In genomic region chr6:85397165-85397564, GRCm38 (mm10) we compare ENCODE assay signal across 9 mouse cellular contexts. TPM values are rescaled to one million over a fixed set of nuclear protein-coding genes. Genes with fewer than 3 reads are reported as not detected.
DNase-seq lines count a peak whose midpoint lies in the region; ATAC-seq and TF ChIP-seq lines count a peak whose summit lies in the region.
"Had no signal": no experiment of that assay in that cellular context is flagged by ENCODE, and none has a peak within 500 bp of the region (broad histone marks: within the 10 kb centered on the region; RNA-seq: fewer than 3 reads in every experiment).

No protein-coding gene starts in this region.

- H3K36me3 ChIP-seq in forebrain, embryonic 14.5 days (ENCODE audit: control insufficient read depth, insufficient read depth, low read length), result no peaks in the 10 kb centered on the region
- no peaks in the 10 kb centered on the region for H3K36me3 ChIP-seq in forebrain, embryonic 13.5 days (ENCODE audit: poor library complexity, severe bottlenecking)
- no peaks in the 10 kb centered on the region for H3K36me3 ChIP-seq in midbrain, postnatal 0 days (ENCODE audit: insufficient read depth, low read length)
- no peaks in the 10 kb centered on the region for H3K36me3 ChIP-seq in midbrain, embryonic 15.5 days (replicated peaks)

- no peak for ATAC-seq in forebrain, embryonic 14.5 days
- ATAC-seq in forebrain, embryonic 13.5 days, result no peak
- no peak for ATAC-seq in midbrain, postnatal 0 days (ENCODE audit: low FRiP score)
- no peak for ATAC-seq in midbrain, embryonic 15.5 days (replicated peaks)

- DNase-seq in forebrain, embryonic 14.5 days (ENCODE audit: low spot score), result peak; percentile 21
- no peak for DNase-seq in midbrain, postnatal 0 days (ENCODE audit: low spot score)
- peak; percentile 69 for DNase-seq in adrenal gland, postnatal 10 days
- DNase-seq in kidney, postnatal 4 days, result peak; percentile 67 to 70
- DNase-seq in right cerebral cortex, postnatal 25 days, result peak; percentile 31
- DNase-seq in neural tube, embryonic 10.5 days (ENCODE audit: extremely low spot score, low spot score), result no peak

- no peaks in the 10 kb centered on the region for H3K27me3 ChIP-seq in forebrain, embryonic 14.5 days (replicated peaks; ENCODE audit: control insufficient read depth, insufficient read depth, low read length)
- no peaks in the 10 kb centered on the region for H3K27me3 ChIP-seq in forebrain, embryonic 13.5 days
- H3K27me3 ChIP-seq in midbrain, postnatal 0 days (ENCODE audit: insufficient read depth, low read length), result no peaks in the 10 kb centered on the region
- H3K27me3 ChIP-seq in midbrain, embryonic 15.5 days (replicated peaks), result no peaks in the 10 kb centered on the region

- H3K9me3 ChIP-seq in forebrain, embryonic 14.5 days (replicated peaks; ENCODE audit: control insufficient read depth, low read length), result no peaks in the 10 kb centered on the region
- 0 out of 2 replicates have a peak, but pooled peaks cover 3% of the 10 kb centered on the region for H3K9me3 ChIP-seq in forebrain, embryonic 13.5 days (replicated peaks)
- H3K9me3 ChIP-seq in midbrain, postnatal 0 days (ENCODE audit: low read length), result no peaks in the 10 kb centered on the region
- no peaks in the 10 kb centered on the region for H3K9me3 ChIP-seq in midbrain, embryonic 15.5 days

- no peak overlapping the region for H3K9ac ChIP-seq in forebrain, embryonic 14.5 days (ENCODE audit: low read length)
- H3K9ac ChIP-seq in forebrain, embryonic 13.5 days, result no peak overlapping the region
- H3K9ac ChIP-seq in midbrain, postnatal 0 days (replicated peaks; ENCODE audit: low read length, poor library complexity, severe bottlenecking), result no peak overlapping the region
- no peak overlapping the region for H3K9ac ChIP-seq in midbrain, embryonic 15.5 days

- no peak overlapping the region for H3K4me3 ChIP-seq in forebrain, embryonic 14.5 days (ENCODE audit: low read depth, low read length)
- H3K4me3 ChIP-seq in forebrain, embryonic 13.5 days, result no peak overlapping the region
- no peak overlapping the region for H3K4me3 ChIP-seq in midbrain, postnatal 0 days (ENCODE audit: low read depth, low read length)
- H3K4me3 ChIP-seq in midbrain, embryonic 15.5 days, result no peak overlapping the region

- WGBS in forebrain, embryonic 14.5 days, result 10% methylated on average over 1 of the region's 1 CpGs
- 35% methylated on average over 1 of the region's 1 CpGs for WGBS in forebrain, embryonic 13.5 days
- WGBS in midbrain, postnatal 0 days, result 44% methylated on average over 1 of the region's 1 CpGs
- 23% methylated on average over 1 of the region's 1 CpGs for WGBS in midbrain, embryonic 15.5 days

- no peak overlapping the region for H3K27ac ChIP-seq in forebrain, embryonic 14.5 days (ENCODE audit: low read depth, low read length)
- H3K27ac ChIP-seq in forebrain, embryonic 13.5 days, result no peak overlapping the region
- no peak overlapping the region for H3K27ac ChIP-seq in midbrain, postnatal 0 days (ENCODE audit: low read depth, low read length)
- H3K27ac ChIP-seq in midbrain, embryonic 15.5 days, result no peak overlapping the region

- TF ChIP-seq CTCF in midbrain, postnatal 0 days (IDR thresholded peaks at IDR 0.05), result peak; percentile 57

- H3K4me2 ChIP-seq in forebrain, embryonic 14.5 days (ENCODE audit: low read length), result no peak overlapping the region
- H3K4me2 ChIP-seq in forebrain, embryonic 13.5 days, result no peak overlapping the region
- no peak overlapping the region for H3K4me2 ChIP-seq in midbrain, postnatal 0 days (ENCODE audit: low read depth, low read length, poor library complexity, severe bottlenecking)
- H3K4me2 ChIP-seq in midbrain, embryonic 15.5 days, result no peak overlapping the region

- no peaks in the 10 kb centered on the region for H3K4me1 ChIP-seq in forebrain, embryonic 14.5 days (ENCODE audit: control insufficient read depth, insufficient read depth, low read length)
- peaks cover 9% of the 10 kb centered on the region for H3K4me1 ChIP-seq in forebrain, embryonic 13.5 days
- no peaks in the 10 kb centered on the region for H3K4me1 ChIP-seq in midbrain, postnatal 0 days (ENCODE audit: insufficient read depth, low read length)
- no peaks in the 10 kb centered on the region for H3K4me1 ChIP-seq in midbrain, embryonic 15.5 days

RNA-seq across cellular contexts. Expression of gene Rab11fip5, which starts 22.7 kb away (rescaled TPM):
- 9.2 and 12.7 TPM in 2 replicates for polyA plus RNA-seq in forebrain, embryonic 14.5 days (2014; fragmentation: Nextera tagmentation; extraction: Ambion mirVana)
- 7.1 and 8.5 TPM in 2 replicates for polyA plus RNA-seq in forebrain, embryonic 13.5 days (2015; fragmentation: Nextera tagmentation; extraction: Ambion mirVana)
- total RNA-seq in midbrain, postnatal 0 days (2014; rRNA removed), result 52.9 and 65.5 TPM in 2 replicates
- 24.3 and 27.2 TPM in 2 replicates for polyA plus RNA-seq in midbrain, postnatal 0 days (2015; fragmentation: Nextera tagmentation; extraction: Ambion mirVana)
- polyA plus RNA-seq in midbrain, embryonic 15.5 days (2015; fragmentation: Nextera tagmentation; extraction: Ambion mirVana), result 22.1 and 23.4 TPM in 2 replicates
- total RNA-seq in adrenal gland, postnatal 10 days (2021), result 10 to 100 TPM; 24.5 to 32.4 TPM

RNA-seq across cellular contexts. Expression of gene Noto, which starts 26.5 kb away (rescaled TPM):
- not detected in 2 replicates for polyA plus RNA-seq in forebrain, embryonic 14.5 days (2014; fragmentation: Nextera tagmentation; extraction: Ambion mirVana)
- polyA plus RNA-seq in forebrain, embryonic 13.5 days (2015; fragmentation: Nextera tagmentation; extraction: Ambion mirVana), result not detected in 2 replicates
- not detected in 2 replicates for total RNA-seq in midbrain, postnatal 0 days (2014; rRNA removed)
- not detected in 2 replicates for polyA plus RNA-seq in midbrain, postnatal 0 days (2015; fragmentation: Nextera tagmentation; extraction: Ambion mirVana)
- polyA plus RNA-seq in midbrain, embryonic 15.5 days (2015; fragmentation: Nextera tagmentation; extraction: Ambion mirVana), result not detected in 2 replicates
- total RNA-seq in adrenal gland, postnatal 10 days (2021), result not detected
- polyA plus RNA-seq: large intestine, adult 2 months had no signal

RNA-seq across cellular contexts. Expression of gene Smyd5, which starts 34.6 kb away (rescaled TPM):
- polyA plus RNA-seq in forebrain, embryonic 14.5 days (2014; fragmentation: Nextera tagmentation; extraction: Ambion mirVana), result 37.2 and 41.3 TPM in 2 replicates
- 40.0 and 51.9 TPM in 2 replicates for polyA plus RNA-seq in forebrain, embryonic 13.5 days (2015; fragmentation: Nextera tagmentation; extraction: Ambion mirVana)
- 66.6 and 71.4 TPM in 2 replicates for total RNA-seq in midbrain, postnatal 0 days (2014; rRNA removed)
- polyA plus RNA-seq in midbrain, postnatal 0 days (2015; fragmentation: Nextera tagmentation; extraction: Ambion mirVana), result 65.6 and 66.5 TPM in 2 replicates
- polyA plus RNA-seq in midbrain, embryonic 15.5 days (2015; fragmentation: Nextera tagmentation; extraction: Ambion mirVana), result 67.6 and 73.2 TPM in 2 replicates
- total RNA-seq in adrenal gland, postnatal 10 days (2021), result 10 to 100 TPM; 25.7 to 26.7 TPM

RNA-seq across cellular contexts. Expression of gene Cct7, which starts 54.1 kb away (rescaled TPM):
- polyA plus RNA-seq in forebrain, embryonic 14.5 days (2014; fragmentation: Nextera tagmentation; extraction: Ambion mirVana), result 727 and 759 TPM in 2 replicates
- 668 and 694 TPM in 2 replicates for polyA plus RNA-seq in forebrain, embryonic 13.5 days (2015; fragmentation: Nextera tagmentation; extraction: Ambion mirVana)
- total RNA-seq in midbrain, postnatal 0 days (2014; rRNA removed), result 176 and 203 TPM in 2 replicates
- polyA plus RNA-seq in midbrain, postnatal 0 days (2015; fragmentation: Nextera tagmentation; extraction: Ambion mirVana), result 502 and 505 TPM in 2 replicates
- 586 and 601 TPM in 2 replicates for polyA plus RNA-seq in midbrain, embryonic 15.5 days (2015; fragmentation: Nextera tagmentation; extraction: Ambion mirVana)
- 100 to 1,000 TPM; 194 to 207 TPM for total RNA-seq in adrenal gland, postnatal 10 days (2021)

RNA-seq across cellular contexts. Expression of gene Pradc1, which starts 54.6 kb away (rescaled TPM):
- 22.4 and 25.2 TPM in 2 replicates for polyA plus RNA-seq in forebrain, embryonic 14.5 days (2014; fragmentation: Nextera tagmentation; extraction: Ambion mirVana)
- 32.4 and 33.9 TPM in 2 replicates for polyA plus RNA-seq in forebrain, embryonic 13.5 days (2015; fragmentation: Nextera tagmentation; extraction: Ambion mirVana)
- total RNA-seq in midbrain, postnatal 0 days (2014; rRNA removed), result 8.6 and 9.7 TPM in 2 replicates
- polyA plus RNA-seq in midbrain, postnatal 0 days (2015; fragmentation: Nextera tagmentation; extraction: Ambion mirVana), result 25.3 and 28.2 TPM in 2 replicates
- polyA plus RNA-seq in midbrain, embryonic 15.5 days (2015; fragmentation: Nextera tagmentation; extraction: Ambion mirVana), result 18.5 and 22.6 TPM in 2 replicates
- total RNA-seq in adrenal gland, postnatal 10 days (2021), result 10 to 100 TPM; 13.2 to 14.4 TPM

Comparison
In these comparisons a context has a peak if more than half of its experiments do, and no peak if none do; other contexts are left out.
1. DNase-seq: peak in forebrain, embryonic 14.5 days (single experiment), adrenal gland, postnatal 10 days (single experiment), kidney, postnatal 4 days (2 of 2) and right cerebral cortex, postnatal 25 days (single experiment); none in midbrain, postnatal 0 days (single experiment) and neural tube, embryonic 10.5 days (single experiment).